Mouse (Mus musculus): Measurements from ENCODE around the gene Hnf1b.

The Hnf1b gene

DNA sequence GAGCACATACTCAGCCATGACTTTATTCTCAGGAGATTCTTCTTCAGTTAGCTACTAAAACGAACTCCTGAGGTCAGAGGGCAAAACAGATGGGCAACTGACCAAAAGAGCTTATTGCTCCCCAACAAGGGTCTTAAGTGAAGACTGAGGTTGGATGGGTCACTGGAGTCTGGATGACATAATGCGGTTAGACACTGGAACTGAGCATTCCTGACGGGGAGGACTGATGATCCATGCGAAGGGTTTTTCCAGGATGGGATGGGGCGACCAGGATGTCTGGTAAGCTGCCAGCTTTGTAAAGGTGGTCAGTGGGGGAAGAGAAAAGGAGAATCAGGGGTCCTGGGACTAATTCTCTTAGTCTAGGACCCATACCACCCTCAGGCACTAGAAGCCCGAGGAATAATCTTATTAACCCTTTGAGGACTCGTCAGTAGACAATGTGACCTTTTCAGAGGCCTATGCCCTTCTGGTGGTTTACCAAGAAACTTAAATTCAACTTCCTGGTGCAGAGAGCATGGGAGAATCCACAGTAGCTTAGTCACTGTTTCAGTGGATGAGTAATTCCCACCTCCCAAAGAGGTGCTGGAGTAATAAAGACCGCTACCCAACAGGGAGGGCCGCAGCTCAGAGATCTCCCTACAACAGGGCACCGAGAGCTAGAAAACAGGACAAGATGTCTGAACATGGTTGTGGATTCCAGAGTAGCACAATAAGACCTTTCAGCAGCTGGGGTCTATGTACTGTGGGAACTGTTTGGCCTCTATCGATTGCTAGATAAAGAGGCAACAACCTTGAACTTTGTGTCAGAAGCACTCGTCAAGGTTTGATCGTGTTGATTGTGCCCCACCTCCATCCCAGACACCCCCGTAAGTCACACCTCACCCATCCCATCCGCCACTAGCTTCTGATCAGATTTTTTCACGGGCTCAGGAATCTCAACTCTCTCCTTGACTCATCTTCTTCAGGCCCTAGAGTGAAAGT lies 46.9 kb downstream of the Hnf1b start:
- DNase-seq (ENCODE audit: low spot score in 2 of 2) = no peak

GRCm38 (mm10) chr11:83897569-83897968 lies 47.7 kb downstream of the Hnf1b start:
- DNase-seq (ENCODE audit: low spot score in 2 of 2) = no peak

DNA sequence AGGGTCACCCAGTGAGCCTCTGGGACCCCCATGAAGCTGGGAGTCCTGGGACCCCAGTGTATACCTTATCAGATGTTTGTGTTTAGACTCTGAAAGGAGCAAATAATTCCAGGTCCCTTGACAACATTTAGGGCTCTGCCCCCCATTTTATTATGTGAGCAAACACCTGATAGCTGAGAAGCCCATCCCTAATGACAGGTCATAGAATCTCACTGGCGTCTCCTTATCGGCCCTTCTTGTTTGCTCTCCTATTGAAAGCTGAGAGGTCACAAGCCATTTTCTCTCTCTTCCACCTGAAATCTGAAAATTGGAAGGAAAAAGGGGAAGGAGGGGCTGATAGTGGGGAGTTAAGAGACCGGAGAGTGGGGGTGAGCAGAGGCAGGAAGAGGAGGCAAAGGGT lies 52.9 kb downstream of the Hnf1b start:
- no peak for DNase-seq (ENCODE audit: low spot score in 2 of 2)

DNA sequence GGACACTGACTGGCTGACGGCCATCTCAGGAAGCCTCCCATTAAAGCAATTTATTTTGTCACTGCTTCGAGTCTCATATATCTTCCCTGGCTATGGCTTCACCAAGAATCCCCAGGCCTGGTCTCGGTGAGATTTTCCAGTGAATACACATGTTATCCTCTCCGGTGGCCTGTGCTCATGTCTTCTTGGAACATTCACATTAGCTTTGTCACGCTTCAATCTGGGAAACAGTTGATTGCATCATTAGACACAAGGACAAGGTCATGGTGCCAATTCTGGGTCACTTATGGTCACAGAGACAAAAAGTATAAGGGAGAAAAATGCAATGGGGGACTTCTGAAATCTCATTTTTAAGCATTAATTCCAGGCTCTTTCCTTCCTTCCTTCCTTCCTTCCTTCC lies 55.9 kb downstream of the Hnf1b start:
- no peak for DNase-seq (ENCODE audit: low spot score in 2 of 2)

- DNase-seq (ENCODE audit: low spot score in 2 of 2) = no peak
Observed at GRCm38 (mm10) chr11:83908376-83908775, 58.5 kb downstream of the Hnf1b start.

- no peak for DNase-seq (ENCODE audit: low spot score in 2 of 2)
Observed at GRCm38 (mm10) chr11:83913824-83914311, 64.0 kb downstream of the Hnf1b start.

DNA sequence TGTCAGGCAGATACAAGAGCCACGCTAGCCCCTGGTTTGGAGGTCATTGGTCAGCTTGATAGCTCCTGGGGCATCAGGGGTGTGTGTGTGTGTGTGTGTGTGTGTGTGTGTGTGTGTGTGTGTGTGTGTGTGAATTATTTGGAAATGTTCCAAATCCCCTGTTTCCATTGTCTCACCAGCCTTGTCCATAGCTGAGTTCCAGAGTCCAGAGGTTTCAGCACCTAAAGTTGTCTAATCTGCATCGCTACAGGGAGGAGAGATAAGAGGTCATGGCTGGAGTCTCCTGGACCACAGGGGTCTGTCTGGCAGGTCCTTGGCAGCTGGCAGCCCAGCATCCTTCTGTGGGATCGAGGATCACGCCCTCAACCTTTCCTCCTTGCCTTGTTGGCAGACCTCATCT lies 64.6 kb downstream of the Hnf1b start:
- DNase-seq (ENCODE audit: low spot score in 2 of 2) = no peak

DNA sequence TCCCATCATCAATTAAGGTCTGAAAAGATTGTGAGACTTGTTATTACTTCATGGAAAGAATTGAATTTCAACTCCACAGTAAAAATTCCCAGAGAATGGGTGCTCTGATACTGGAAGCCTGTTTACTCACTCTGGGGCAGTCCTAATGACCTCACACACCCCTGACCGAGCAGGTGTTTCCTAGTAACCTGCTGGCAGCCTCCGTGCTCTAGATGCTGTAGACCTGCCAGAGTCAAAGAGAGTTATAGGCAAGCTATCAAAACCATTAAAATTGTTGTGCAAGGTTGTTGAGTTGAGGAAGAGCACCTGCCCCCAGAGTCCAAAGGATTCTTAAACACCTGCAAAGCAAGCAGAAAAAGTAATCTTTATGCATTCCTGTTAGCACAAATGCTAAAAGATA lies 72.7 kb downstream of the Hnf1b start:
- no peak for DNase-seq (ENCODE audit: low spot score in 2 of 2)

- no peak for DNase-seq (ENCODE audit: low spot score in 2 of 2)
Observed at GRCm38 (mm10) chr11:83927097-83927496, 77.2 kb downstream of the Hnf1b start.

- no peak for DNase-seq (ENCODE audit: low spot score in 2 of 2)
Observed at GRCm38 (mm10) chr11:83932506-83933106, 82.7 kb downstream of the Hnf1b start.

GRCm38 (mm10) chr11:83933376-83933775 lies 83.5 kb downstream of the Hnf1b start:
- no peak for DNase-seq (ENCODE audit: low spot score in 2 of 2)

GRCm38 (mm10) chr11:83935986-83936665 lies 86.3 kb downstream of the Hnf1b start:
- DNase-seq (ENCODE audit: low spot score in 2 of 2) = peak; percentile 20 to 53

DNA sequence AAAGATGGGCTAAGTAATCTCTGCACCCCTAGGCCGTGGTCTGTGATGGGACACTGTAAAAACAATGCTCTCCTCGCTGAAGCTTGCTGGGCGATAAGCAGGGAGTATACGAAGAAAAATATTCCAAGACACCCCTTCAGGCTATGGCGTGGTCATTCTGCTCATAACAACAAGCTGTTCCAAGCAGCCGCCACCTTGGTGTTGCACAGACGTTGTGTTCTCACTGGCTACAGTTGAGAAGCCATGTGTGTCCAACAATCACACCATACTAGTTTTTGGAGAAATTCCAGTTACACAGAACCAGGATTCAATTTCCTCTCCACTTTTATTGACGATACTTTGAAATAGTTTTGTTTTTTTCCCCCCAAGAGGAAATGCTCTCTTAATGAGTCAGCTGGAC lies 88.7 kb downstream of the Hnf1b start:
- DNase-seq (ENCODE audit: low spot score in 2 of 2) = no peak

- DNase-seq (ENCODE audit: low spot score in 2 of 2) = peak; percentile 68 to 76
Observed at GRCm38 (mm10) chr11:83941950-83942840, 92.3 kb downstream of the Hnf1b start, which contains the start of gene Ddx52. Gene Ddx52, plus strand, starts transcription at chr11:83942062.
